Mouse (Mus musculus): ENCODE results near the gene Serf2. TPM values are rescaled to one million over a fixed set of nuclear protein-coding genes. Genes with fewer than 3 reads are reported as not detected.

Serf2 gene
- polyA plus RNA-seq, 1 experiment from 2014 or later, result 393 TPM

Small RNA genes lying within 50 kb of the gene (microRNA-seq; reads per million reads assigned to microRNA genes)
- not detected for gene Gm22953

Other genes starting within 250 kb of the Serf2 start
- gene Trp53bp1, start 177.8 kb upstream of the Serf2 start, polyA plus RNA-seq (2015; fragmentation: Nextera tagmentation; extraction: Ambion mirVana), result 151 and 181 TPM in 2 replicates
- 17.6 and 21.8 TPM in 2 replicates for gene Map1a, start 159.6 kb upstream of the Serf2 start, polyA plus RNA-seq (2015; fragmentation: Nextera tagmentation; extraction: Ambion mirVana)
- 16.3 and 17.4 TPM in 2 replicates for gene Ppip5k1, start 93.8 kb upstream of the Serf2 start, polyA plus RNA-seq (2015; fragmentation: Nextera tagmentation; extraction: Ambion mirVana)
- 54.0 and 60.8 TPM in 2 replicates for gene Ckmt1, start 91.5 kb upstream of the Serf2 start, polyA plus RNA-seq (2015; fragmentation: Nextera tagmentation; extraction: Ambion mirVana)
- not detected in 2 replicates for gene Strc, start 62.0 kb upstream of the Serf2 start, polyA plus RNA-seq (2015; fragmentation: Nextera tagmentation; extraction: Ambion mirVana)
- gene Pdia3, start 35.4 kb upstream of the Serf2 start, polyA plus RNA-seq (2015; fragmentation: Nextera tagmentation; extraction: Ambion mirVana), result 453 and 473 TPM in 2 replicates
- 3.5 and 4.8 TPM in 2 replicates for gene Catsper2, start 35.4 kb upstream of the Serf2 start, polyA plus RNA-seq (2015; fragmentation: Nextera tagmentation; extraction: Ambion mirVana)
- 2.6 TPM in 2 replicates for gene Ell3, start 4.9 kb upstream of the Serf2 start, polyA plus RNA-seq (2015; fragmentation: Nextera tagmentation; extraction: Ambion mirVana)
- gene Hypk, start 4.1 kb downstream of the Serf2 start, polyA plus RNA-seq (2015; fragmentation: Nextera tagmentation; extraction: Ambion mirVana), result 113 and 132 TPM in 2 replicates
- gene Serinc4, start 7.6 kb downstream of the Serf2 start, polyA plus RNA-seq (2015; fragmentation: Nextera tagmentation; extraction: Ambion mirVana), result 1.1 and 1.4 TPM in 2 replicates
- 74.3 and 76.4 TPM in 2 replicates for gene Mfap1b, start 24.9 kb downstream of the Serf2 start, polyA plus RNA-seq (2015; fragmentation: Nextera tagmentation; extraction: Ambion mirVana)
- 30.1 and 39.3 TPM in 2 replicates for gene Mfap1a, start 57.5 kb downstream of the Serf2 start, polyA plus RNA-seq (2015; fragmentation: Nextera tagmentation; extraction: Ambion mirVana)
- 4.2 and 4.5 TPM in 2 replicates for gene Wdr76, start 57.5 kb downstream of the Serf2 start, polyA plus RNA-seq (2015; fragmentation: Nextera tagmentation; extraction: Ambion mirVana)

All from neural tube, embryonic 13.5 days (tissue).